Mouse (Mus musculus): ENCODE results near the gene Neurl1b. TPM values are rescaled to one million over a fixed set of nuclear protein-coding genes. Genes with fewer than 3 reads are reported as not detected.

The Neurl1b gene
- polyA plus RNA-seq, 1 experiment from 2014 or later: 0.85 TPM

- no peak overlapping the region; the same call in 1 of the 2 replicates for H3K27ac ChIP-seq (replicated peaks; ENCODE audit: low read depth, low read length)
- 57% methylated on average over 5 of the region's 5 CpGs for WGBS
Observed at GRCm38 (mm10) chr17:26452371-26452972, 37.8 kb downstream of the Neurl1b start.

GRCm38 (mm10) chr17:26457506-26457905, 42.9 kb downstream of the Neurl1b start:
- H3K4me1 ChIP-seq (ENCODE audit: control insufficient read depth, insufficient read depth, low read length): no peaks in the 10 kb centered on the region
- no peaks in the 10 kb centered on the region for H3K9me3 ChIP-seq (ENCODE audit: control insufficient read depth, low read length)
- no peak overlapping the region for H3K4me2 ChIP-seq (ENCODE audit: low read depth, low read length)
- H3K9ac ChIP-seq (ENCODE audit: low read depth, low read length): no peak overlapping the region
- H3K4me3 ChIP-seq (ENCODE audit: low read depth, low read length): no peak overlapping the region
- no peak overlapping the region for H3K27ac ChIP-seq (replicated peaks; ENCODE audit: low read depth, low read length)
- no peaks in the 10 kb centered on the region for H3K27me3 ChIP-seq (replicated peaks; ENCODE audit: control insufficient read depth, insufficient read depth, low read length)
- ATAC-seq (ENCODE audit: low read depth): no peak
- no peaks in the 10 kb centered on the region for H3K36me3 ChIP-seq (ENCODE audit: control insufficient read depth, insufficient read depth, low read length)
- no peak for DNase-seq (ENCODE audit: low spot score)

More at GRCm38 (mm10) chr17:26452371-26452972, 37.8 kb downstream of the Neurl1b start:
- ATAC-seq (ENCODE audit: low read depth) (peak; percentile 21), DNase-seq (ENCODE audit: low spot score) (peak; percentile 74)
- Histone ChIP-seq H3K36me3 (ENCODE audit: control insufficient read depth, insufficient read depth, low read length) (no peaks in the 10 kb centered on the region), H3K4me3 (ENCODE audit: low read depth, low read length) (no peak overlapping the region), H3K4me2 (ENCODE audit: low read depth, low read length) (no peak overlapping the region), H3K9ac (ENCODE audit: low read depth, low read length) (no peak overlapping the region), H3K4me1 (ENCODE audit: control insufficient read depth, insufficient read depth, low read length) (no peaks in the 10 kb centered on the region), H3K9me3 (ENCODE audit: control insufficient read depth, low read length) (no peaks in the 10 kb centered on the region), H3K27me3 (replicated peaks; ENCODE audit: control insufficient read depth, insufficient read depth, low read length) (no peaks in the 10 kb centered on the region)

- no peak overlapping the region for H3K4me2 ChIP-seq (ENCODE audit: low read depth, low read length)
- 70% methylated on average over 7 of the region's 7 CpGs for WGBS
- no peaks in the 10 kb centered on the region for H3K36me3 ChIP-seq (ENCODE audit: control insufficient read depth, insufficient read depth, low read length)
- H3K4me1 ChIP-seq (ENCODE audit: control insufficient read depth, insufficient read depth, low read length): no peaks in the 10 kb centered on the region
- no peak overlapping the region for H3K4me3 ChIP-seq (ENCODE audit: low read depth, low read length)
- H3K9ac ChIP-seq (ENCODE audit: low read depth, low read length): no peak overlapping the region
- no peaks in the 10 kb centered on the region for H3K27me3 ChIP-seq (replicated peaks; ENCODE audit: control insufficient read depth, insufficient read depth, low read length)
- ATAC-seq (ENCODE audit: low read depth) (no peak), DNase-seq (ENCODE audit: low spot score) (no peak)
- H3K9me3 ChIP-seq (ENCODE audit: control insufficient read depth, low read length): no peaks in the 10 kb centered on the region
- no peak overlapping the region for H3K27ac ChIP-seq (replicated peaks; ENCODE audit: low read depth, low read length)
Observed at GRCm38 (mm10) chr17:26458049-26458448, 43.4 kb downstream of the Neurl1b start.

GRCm38 (mm10) chr17:26462634-26463170, 48.1 kb downstream of the Neurl1b start:
- Histone ChIP-seq H3K4me1 (ENCODE audit: control insufficient read depth, insufficient read depth, low read length) (no peaks in the 10 kb centered on the region), H3K4me2 (ENCODE audit: low read depth, low read length) (no peak overlapping the region), H3K9me3 (ENCODE audit: control insufficient read depth, low read length) (no peaks in the 10 kb centered on the region), H3K27ac (replicated peaks; ENCODE audit: low read depth, low read length) (no peak overlapping the region), H3K27me3 (replicated peaks; ENCODE audit: control insufficient read depth, insufficient read depth, low read length) (no peaks in the 10 kb centered on the region), H3K4me3 (ENCODE audit: low read depth, low read length) (no peak overlapping the region), H3K9ac (ENCODE audit: low read depth, low read length) (no peak overlapping the region), H3K36me3 (ENCODE audit: control insufficient read depth, insufficient read depth, low read length) (no peaks in the 10 kb centered on the region)
- DNase-seq (ENCODE audit: low spot score) (peak; percentile 56), ATAC-seq (ENCODE audit: low read depth) (no peak)
- 28% methylated on average over 12 of the region's 12 CpGs for WGBS

GRCm38 (mm10) chr17:26463432-26463831, 48.8 kb downstream of the Neurl1b start:
- Histone ChIP-seq H3K27ac (replicated peaks; ENCODE audit: low read depth, low read length) (no peak overlapping the region), H3K27me3 (replicated peaks; ENCODE audit: control insufficient read depth, insufficient read depth, low read length) (no peaks in the 10 kb centered on the region), H3K4me3 (ENCODE audit: low read depth, low read length) (no peak overlapping the region), H3K36me3 (ENCODE audit: control insufficient read depth, insufficient read depth, low read length) (no peaks in the 10 kb centered on the region), H3K4me2 (ENCODE audit: low read depth, low read length) (no peak overlapping the region), H3K9ac (ENCODE audit: low read depth, low read length) (no peak overlapping the region), H3K4me1 (ENCODE audit: control insufficient read depth, insufficient read depth, low read length) (no peaks in the 10 kb centered on the region), H3K9me3 (ENCODE audit: control insufficient read depth, low read length) (no peaks in the 10 kb centered on the region)
- DNase-seq (ENCODE audit: low spot score): no peak
- ATAC-seq (ENCODE audit: low read depth): no peak
- WGBS: 85% methylated on average over 5 of the region's 5 CpGs

- no peak for ATAC-seq (ENCODE audit: low read depth)
- Histone ChIP-seq H3K9me3 (ENCODE audit: control insufficient read depth, low read length) (no peaks in the 10 kb centered on the region), H3K9ac (ENCODE audit: low read depth, low read length) (no peak overlapping the region), H3K36me3 (ENCODE audit: control insufficient read depth, insufficient read depth, low read length) (no peaks in the 10 kb centered on the region), H3K4me3 (ENCODE audit: low read depth, low read length) (no peak overlapping the region), H3K4me2 (ENCODE audit: low read depth, low read length) (no peak overlapping the region), H3K27me3 (replicated peaks; ENCODE audit: control insufficient read depth, insufficient read depth, low read length) (no peaks in the 10 kb centered on the region), H3K27ac (replicated peaks; ENCODE audit: low read depth, low read length) (no peak overlapping the region), H3K4me1 (ENCODE audit: control insufficient read depth, insufficient read depth, low read length) (no peaks in the 10 kb centered on the region)
- WGBS: 40% methylated on average over 4 of the region's 4 CpGs
- no peak for DNase-seq (ENCODE audit: low spot score)
Observed at GRCm38 (mm10) chr17:26463984-26464383, 49.4 kb downstream of the Neurl1b start.

GRCm38 (mm10) chr17:26464481-26464880, 49.9 kb downstream of the Neurl1b start:
- H3K4me2 ChIP-seq (ENCODE audit: low read depth, low read length): no peak overlapping the region
- WGBS: 66% methylated on average over 9 of the region's 9 CpGs
- no peak overlapping the region for H3K27ac ChIP-seq (replicated peaks; ENCODE audit: low read depth, low read length)
- H3K36me3 ChIP-seq (ENCODE audit: control insufficient read depth, insufficient read depth, low read length): no peaks in the 10 kb centered on the region
- no peak overlapping the region for H3K4me3 ChIP-seq (ENCODE audit: low read depth, low read length)
- no peaks in the 10 kb centered on the region for H3K9me3 ChIP-seq (ENCODE audit: control insufficient read depth, low read length)
- no peak for DNase-seq (ENCODE audit: low spot score)
- H3K9ac ChIP-seq (ENCODE audit: low read depth, low read length): no peak overlapping the region
- H3K27me3 ChIP-seq (replicated peaks; ENCODE audit: control insufficient read depth, insufficient read depth, low read length): no peaks in the 10 kb centered on the region
- no peaks in the 10 kb centered on the region for H3K4me1 ChIP-seq (ENCODE audit: control insufficient read depth, insufficient read depth, low read length)
- no peak for ATAC-seq (ENCODE audit: low read depth)

- H3K27ac ChIP-seq (replicated peaks; ENCODE audit: low read depth, low read length): no peak overlapping the region
- no peak overlapping the region for H3K4me3 ChIP-seq (ENCODE audit: low read depth, low read length)
- H3K9ac ChIP-seq (ENCODE audit: low read depth, low read length): no peak overlapping the region
- no peaks in the 10 kb centered on the region for H3K27me3 ChIP-seq (replicated peaks; ENCODE audit: control insufficient read depth, insufficient read depth, low read length)
- H3K9me3 ChIP-seq (ENCODE audit: control insufficient read depth, low read length): no peaks in the 10 kb centered on the region
- H3K4me2 ChIP-seq (ENCODE audit: low read depth, low read length): no peak overlapping the region
- H3K36me3 ChIP-seq (ENCODE audit: control insufficient read depth, insufficient read depth, low read length): no peaks in the 10 kb centered on the region
- no peaks in the 10 kb centered on the region for H3K4me1 ChIP-seq (ENCODE audit: control insufficient read depth, insufficient read depth, low read length)
- 49% methylated on average over 7 of the region's 7 CpGs for WGBS
- peak; percentile 45 for DNase-seq (ENCODE audit: low spot score)
- ATAC-seq (ENCODE audit: low read depth): no peak
Observed at GRCm38 (mm10) chr17:26464972-26465371, 50.3 kb downstream of the Neurl1b start.

- Histone ChIP-seq H3K27ac (replicated peaks; ENCODE audit: low read depth, low read length) (no peak overlapping the region), H3K4me3 (ENCODE audit: low read depth, low read length) (no peak overlapping the region), H3K27me3 (replicated peaks; ENCODE audit: control insufficient read depth, insufficient read depth, low read length) (no peaks in the 10 kb centered on the region), H3K4me1 (ENCODE audit: control insufficient read depth, insufficient read depth, low read length) (no peaks in the 10 kb centered on the region), H3K9ac (ENCODE audit: low read depth, low read length) (0 out of 2 replicates have a peak overlapping the region, but pooled peaks have one; percentile 28), H3K4me2 (ENCODE audit: low read depth, low read length) (peak overlapping the region; percentile 43), H3K9me3 (ENCODE audit: control insufficient read depth, low read length) (no peaks in the 10 kb centered on the region), H3K36me3 (ENCODE audit: control insufficient read depth, insufficient read depth, low read length) (no peaks in the 10 kb centered on the region)
- DNase-seq (ENCODE audit: low spot score) (peak; percentile 88), ATAC-seq (ENCODE audit: low read depth) (peak; percentile 78)
- WGBS: 0% methylated on average over 4 of the region's 4 CpGs
Observed at GRCm38 (mm10) chr17:26466741-26467150, 52.1 kb downstream of the Neurl1b start.
